Mouse (Mus musculus) layer of hippocampus, postnatal 10 days (tissue): ENCODE data around the gene E2f6. TPM values are rescaled to one million over a fixed set of nuclear protein-coding genes. Genes with fewer than 3 reads are reported as not detected.

Experiments used
- DNase-seq, 2 experiments: peaks; one replicate each; pipeline ENCODE4 v3.0.0; 2021; ENCODE audit warnings: low spot score in 2 of 2
- long read RNA-seq: library from polyadenylated mRNA; stranded (forward); transcript quantifications from one replicate; pipeline ENCODE4 v2.0.0, GENCODE M21; 2023
- total RNA-seq, 2 experiments: library from RNA; stranded (reverse); gene quantifications; 2 replicates each; pipeline ENCODE4 v1.2.3; 2021

Gene E2f6
- 10 to 100 TPM; 23.2 to 24.5 TPM for total RNA-seq
- long read RNA-seq, transcript E2f6-204 (8 exons, 2,362 nt): minor isoform, 7 of 31 reads
- long read RNA-seq, transcript E2f6-201 (7 exons, 2,418 nt): major isoform, 12 of 31 reads
- long read RNA-seq, partial matches to known transcripts: 4 of 31 reads
- long read RNA-seq, other reads (novel, unspliced or antisense): 5 of 31 reads

GRCm38 (mm10) chr12:16810525-16811431, at the start of gene E2f6:
E2f6 (plus strand) TSS chr12:16810963.
- peak; percentile 81 to 88 for DNase-seq

GRCm38 (mm10) chr12:16761461-16761860, 49.3 kb upstream of the E2f6 start:
- DNase-seq: no peak

GRCm38 (mm10) chr12:16763649-16764422, 46.9 kb upstream of the E2f6 start:
- no peak for DNase-seq

GRCm38 (mm10) chr12:16764776-16765445, 45.9 kb upstream of the E2f6 start:
- DNase-seq: no peak

- no peak for DNase-seq
Measured at GRCm38 (mm10) chr12:16768251-16768650, 42.5 kb upstream of the E2f6 start.

- no peak for DNase-seq
Measured at GRCm38 (mm10) chr12:16768711-16769110, 42.1 kb upstream of the E2f6 start.

GRCm38 (mm10) chr12:16769601-16770165, 41.1 kb upstream of the E2f6 start:
- DNase-seq: no peak

GRCm38 (mm10) chr12:16774605-16775004, 36.2 kb upstream of the E2f6 start:
- DNase-seq: no peak

GRCm38 (mm10) chr12:16775351-16775750, 35.4 kb upstream of the E2f6 start:
- no peak for DNase-seq

- DNase-seq: no peak
Measured at GRCm38 (mm10) chr12:16778523-16778922, 32.2 kb upstream of the E2f6 start.

GRCm38 (mm10) chr12:16779165-16779564, 31.6 kb upstream of the E2f6 start:
- DNase-seq: no peak

- no peak for DNase-seq
Measured at GRCm38 (mm10) chr12:16780320-16780719, 30.4 kb upstream of the E2f6 start.

GRCm38 (mm10) chr12:16781034-16781746, 29.6 kb upstream of the E2f6 start:
- DNase-seq: no peak

- DNase-seq: no peak
Measured at GRCm38 (mm10) chr12:16788600-16788999, 22.2 kb upstream of the E2f6 start.

- no peak for DNase-seq
Measured at GRCm38 (mm10) chr12:16789199-16789598, 21.6 kb upstream of the E2f6 start.

- no peak for DNase-seq
Measured at GRCm38 (mm10) chr12:16789756-16790155, 21.0 kb upstream of the E2f6 start.

- DNase-seq: no peak
Measured at GRCm38 (mm10) chr12:16790456-16790855, 20.3 kb upstream of the E2f6 start.

GRCm38 (mm10) chr12:16793371-16793770, 17.4 kb upstream of the E2f6 start:
- no peak for DNase-seq

- no peak for DNase-seq
Measured at GRCm38 (mm10) chr12:16795781-16796180, 15.0 kb upstream of the E2f6 start.

- no peak for DNase-seq
Measured at GRCm38 (mm10) chr12:16798894-16799293, 11.9 kb upstream of the E2f6 start.
